In the genomic region with DNA sequence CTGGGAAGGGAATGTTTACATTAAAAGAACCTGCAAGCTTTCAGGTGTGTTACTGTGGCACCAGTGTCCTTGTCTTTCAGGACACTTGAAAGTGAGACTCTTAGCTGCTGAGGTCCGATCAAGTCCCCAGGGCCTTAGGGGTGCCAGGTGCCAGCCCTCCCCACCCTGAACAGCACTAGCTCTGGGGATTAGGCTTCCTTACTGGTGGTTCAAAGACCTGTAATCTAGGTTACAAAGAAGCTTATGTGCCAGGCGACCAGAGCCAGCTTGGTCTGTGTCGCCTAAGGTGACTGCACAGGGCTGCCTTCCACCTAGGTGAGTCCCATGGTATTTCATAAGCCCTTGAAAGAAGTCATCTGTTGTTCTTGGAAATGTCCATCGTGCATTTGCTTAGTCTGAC, we compare ENCODE assay signal across 28 mouse cellular contexts.
DNase-seq lines count a peak whose midpoint lies in the region; ATAC-seq and TF ChIP-seq lines count a peak whose summit lies in the region.
"Had no signal": no experiment of that assay in that cellular context is flagged by ENCODE, and none has a peak within 500 bp of the region (broad histone marks: within the 10 kb centered on the region; RNA-seq: fewer than 3 reads in every experiment).

No protein-coding gene starts in this region.

- no peak for TF ChIP-seq POLR2A in spleen, adult 2 months (IDR thresholded peaks at IDR 0.05; ENCODE audit: low read depth, low read length)

- no peak for ATAC-seq in G1E (ENCODE audit: extremely low read depth, insufficient number of reproducible peaks, low FRiP score, poor library complexity, severe bottlenecking)
- ATAC-seq in erythroid progenitor cell, adult 5-6 weeks (replicated peaks; ENCODE audit: low FRiP score, poor library complexity, severe bottlenecking): no peak
- ATAC-seq: forebrain, embryonic 16.5 days; hindbrain, postnatal 0 days; intestine, embryonic 15.5 days; Patski had no signal

- no peaks in the 10 kb centered on the region for H3K9me3 ChIP-seq in G1E (replicated peaks)
- H3K9me3 ChIP-seq: embryonic facial prominence, embryonic 12.5 days; hindbrain, embryonic 12.5 days; intestine, embryonic 15.5 days; lung, embryonic 15.5 days; midbrain, embryonic 12.5 days; neural tube, embryonic 12.5 days; stomach, embryonic 15.5 days had no signal

- no peak for TF ChIP-seq CTCF in spleen, adult 2 months (IDR thresholded peaks at IDR 0.05; ENCODE audit: extremely low read depth, insufficient read depth, insufficient read length, insufficient replicate concordance)
- TF ChIP-seq CTCF in G1E (IDR thresholded peaks at IDR 0.05; ENCODE audit: low read depth, low read length): no peak

- H3K27ac ChIP-seq in spleen, adult 2 months (ENCODE audit: insufficient read depth, low read length): peak overlapping the region; percentile 87
- H3K27ac ChIP-seq: embryonic facial prominence, embryonic 12.5 days; hindbrain, embryonic 12.5 days; hindbrain, postnatal 0 days; intestine, embryonic 15.5 days; lung, embryonic 15.5 days; midbrain, embryonic 12.5 days; neural tube, embryonic 12.5 days; stomach, embryonic 15.5 days had no signal

- WGBS in spleen, adult 2 months: 56% methylated on average over 4 of the region's 4 CpGs

- H3K4me3 ChIP-seq in spleen, adult 2 months (ENCODE audit: extremely low read depth, insufficient read depth, insufficient read length): no peak overlapping the region; the same call in 1 of the 2 replicates
- H3K4me3 ChIP-seq in G1E (ENCODE audit: low read depth, low read length): peak overlapping the region; percentile 50; the same call in 1 of the 2 replicates
- H3K4me3 ChIP-seq: embryonic facial prominence, embryonic 12.5 days; hindbrain, embryonic 12.5 days; intestine, embryonic 15.5 days; lung, embryonic 15.5 days; midbrain, embryonic 12.5 days; myocyte; neural tube, embryonic 12.5 days; stomach, embryonic 15.5 days had no signal

- DNase-seq in spleen, adult 2 months (ENCODE audit: low read depth in 1 of 2, low spot score in 2 of 2): no peak
- no peak for DNase-seq in spleen, adult 12 weeks (ENCODE audit: low spot score)
- peak; percentile 27 for DNase-seq in G1E (ENCODE audit: low spot score)
- peak; percentile 17 for DNase-seq in gonadal fat pad, adult 2 months (ENCODE audit: low read depth)
- DNase-seq in retina, postnatal 7 days (ENCODE audit: low read depth, low spot score): peak; percentile 34
- no peak for DNase-seq in gastrocnemius, postnatal 10 days
- DNase-seq: adrenal gland, postnatal 10 days; cerebellum, adult 11-12 months; cerebellum, adult 9-11 months; embryo, embryonic 11 days; heart, postnatal 36 days; kidney, adult 8-10 months; kidney, postnatal 10 days; right cerebral cortex, postnatal 25 days; thymus, postnatal 14 days had no signal

- peaks cover 30% of the 10 kb centered on the region for H3K4me1 ChIP-seq in spleen, adult 2 months (ENCODE audit: control insufficient read depth, insufficient read depth, insufficient read length)
- peaks cover 60% of the 10 kb centered on the region for H3K4me1 ChIP-seq in G1E (ENCODE audit: insufficient read depth, low read depth, low read length)
- H3K4me1 ChIP-seq: embryonic facial prominence, embryonic 12.5 days; intestine, embryonic 15.5 days; midbrain, embryonic 12.5 days; neural tube, embryonic 12.5 days; stomach, embryonic 15.5 days had no signal

- H3K36me3 ChIP-seq in spleen, adult 2 months (ENCODE audit: control insufficient read depth, insufficient read depth, low read length): peaks cover 11% of the 10 kb centered on the region
- peaks cover 39% of the 10 kb centered on the region for H3K36me3 ChIP-seq in G1E (replicated peaks)

- no peaks in the 10 kb centered on the region for H3K27me3 ChIP-seq in spleen, adult 2 months (ENCODE audit: control insufficient read depth, insufficient read depth, low read length)
- peaks cover 24% of the 10 kb centered on the region for H3K27me3 ChIP-seq in G1E (ENCODE audit: insufficient read depth, low read length)
- H3K27me3 ChIP-seq: embryonic facial prominence, embryonic 12.5 days; hindbrain, embryonic 12.5 days; intestine, embryonic 15.5 days; lung, embryonic 15.5 days; megakaryocyte, embryonic 14.5 days; midbrain, embryonic 12.5 days; neural tube, embryonic 12.5 days; Patski; stomach, embryonic 15.5 days had no signal

Comparison
In these comparisons a context has a peak if more than half of its experiments do, and no peak if none do; other contexts are left out.
1. DNase-seq: peak in G1E (single experiment), gonadal fat pad, adult 2 months (single experiment) and retina, postnatal 7 days (single experiment); none in spleen, adult 2 months (0 of 2), spleen, adult 12 weeks (single experiment) and gastrocnemius, postnatal 10 days (single experiment).